Mouse (Mus musculus): ENCODE results near the gene Mmp14.

Gene Mmp14

DNA sequence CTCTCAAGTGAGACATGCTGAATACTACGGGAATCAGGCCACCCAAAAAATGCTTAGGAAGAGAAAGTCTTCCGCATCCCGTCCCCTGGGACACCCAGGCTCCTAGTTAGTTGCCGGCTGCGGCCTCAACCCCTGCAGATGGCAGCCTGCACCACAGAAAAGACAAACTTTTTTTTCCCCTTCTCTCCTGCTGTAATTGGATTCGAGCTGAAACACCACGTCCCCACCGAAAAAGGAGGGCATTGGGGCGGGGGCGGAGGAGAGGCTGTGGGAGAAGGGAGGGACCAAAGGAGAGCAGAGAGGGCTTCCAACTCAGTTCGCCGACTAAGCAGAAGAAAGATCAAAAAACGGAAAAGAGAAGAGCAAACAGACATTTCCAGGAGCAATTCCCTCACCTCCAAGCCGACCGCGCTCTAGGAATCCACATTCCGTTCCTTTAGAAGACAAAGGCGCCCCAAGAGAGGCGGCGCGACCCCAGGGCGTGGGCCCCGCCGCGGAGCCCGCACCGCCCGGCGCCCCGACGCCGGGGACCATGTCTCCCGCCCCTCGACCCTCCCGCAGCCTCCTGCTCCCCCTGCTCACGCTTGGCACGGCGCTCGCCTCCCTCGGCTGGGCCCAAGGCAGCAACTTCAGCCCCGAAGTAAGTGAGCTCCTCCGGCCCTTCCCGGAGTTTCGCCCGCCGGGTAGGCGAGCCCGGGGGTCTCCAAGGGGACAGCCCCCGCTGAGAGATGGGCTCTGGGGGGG, at the start of gene Mmp14:
Gene Mmp14, plus strand, starts transcription at position 279 of the 744 bp plus-strand sequence.
- DNase-seq (ENCODE audit: low read depth, low spot score) = no peak

DNA sequence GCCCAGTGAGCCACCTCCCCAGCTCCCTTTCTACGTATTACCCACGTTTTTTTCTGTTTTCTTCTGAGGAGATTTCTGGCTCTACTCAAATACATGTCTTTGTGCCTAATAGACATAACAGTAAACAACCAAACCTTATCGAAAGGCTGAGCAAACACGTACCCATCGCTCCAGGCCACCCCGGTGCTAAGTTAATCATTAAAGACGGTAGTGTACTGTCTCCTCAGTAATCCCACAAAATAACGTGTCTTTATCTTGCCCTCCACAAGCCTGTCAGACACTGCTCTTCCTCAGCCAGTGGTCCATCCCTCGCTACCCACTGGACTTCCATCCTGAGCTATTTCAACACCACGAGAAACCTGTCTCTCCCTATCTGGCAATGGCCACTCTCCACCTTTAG, 49.6 kb upstream of the Mmp14 start:
- DNase-seq (ENCODE audit: low read depth, low spot score) = no peak

DNA sequence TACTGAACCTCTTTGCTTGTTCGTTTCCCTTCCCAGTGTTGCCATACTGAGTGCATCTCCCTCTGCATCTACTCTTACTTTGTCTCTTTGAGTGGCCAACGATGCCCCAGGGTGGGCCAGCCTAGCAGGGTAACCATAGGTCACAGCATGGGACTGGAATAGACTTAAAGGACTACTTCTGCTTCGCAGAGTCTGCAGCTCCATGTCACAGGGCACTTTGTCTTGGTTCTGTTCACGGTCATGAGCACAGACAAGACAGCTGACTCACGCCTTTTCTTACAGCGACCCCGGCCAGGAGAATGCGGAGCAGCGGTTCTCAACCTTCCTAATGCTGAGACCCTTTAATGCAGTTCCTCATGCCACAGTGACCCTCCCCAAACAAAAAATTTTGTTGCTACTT, 48.8 kb upstream of the Mmp14 start:
- DNase-seq (ENCODE audit: low read depth, low spot score) = peak; percentile 29

DNA sequence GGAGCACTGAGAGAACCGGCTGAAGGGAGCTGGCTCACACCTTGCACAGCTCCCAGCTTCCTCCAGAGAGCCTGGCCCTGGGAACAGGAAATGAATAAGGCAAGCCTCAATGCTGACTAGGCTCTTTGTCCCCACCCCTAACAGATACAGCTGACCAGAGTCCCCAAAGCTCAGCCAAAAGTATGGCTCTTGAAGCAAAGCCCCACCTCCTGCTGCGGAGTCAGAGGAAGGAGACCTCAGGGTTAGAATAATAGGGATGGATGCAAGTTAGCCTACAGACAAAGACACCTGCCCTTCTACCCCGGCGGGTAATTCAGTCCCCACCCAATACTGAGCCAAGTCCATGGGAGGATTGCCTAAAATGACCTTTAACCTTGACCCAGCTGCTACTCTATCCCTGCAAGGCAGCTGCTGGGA, 48.0 kb upstream of the Mmp14 start:
- DNase-seq (ENCODE audit: low read depth, low spot score) = peak; percentile 94

DNA sequence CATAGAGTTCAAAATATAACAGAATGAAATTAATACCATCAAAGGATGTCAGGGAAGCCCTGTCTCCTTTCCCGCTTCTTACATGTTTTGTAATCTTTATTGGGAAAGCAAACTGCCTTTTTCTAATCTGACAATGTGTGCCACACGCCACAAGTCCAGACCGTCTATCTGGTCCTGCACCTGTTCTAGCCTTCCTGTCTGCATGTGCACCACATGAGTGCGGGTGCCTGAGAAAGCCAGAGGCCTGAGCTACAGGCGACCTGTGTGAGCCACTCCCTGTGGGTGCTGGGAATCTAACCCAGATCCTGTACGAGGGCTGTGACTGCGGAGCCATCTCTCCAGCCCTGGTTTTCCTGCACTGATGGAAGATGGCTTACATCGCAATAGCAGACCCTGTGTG, 47.0 kb upstream of the Mmp14 start:
- peak; percentile 32 for DNase-seq (ENCODE audit: low read depth, low spot score)

DNA sequence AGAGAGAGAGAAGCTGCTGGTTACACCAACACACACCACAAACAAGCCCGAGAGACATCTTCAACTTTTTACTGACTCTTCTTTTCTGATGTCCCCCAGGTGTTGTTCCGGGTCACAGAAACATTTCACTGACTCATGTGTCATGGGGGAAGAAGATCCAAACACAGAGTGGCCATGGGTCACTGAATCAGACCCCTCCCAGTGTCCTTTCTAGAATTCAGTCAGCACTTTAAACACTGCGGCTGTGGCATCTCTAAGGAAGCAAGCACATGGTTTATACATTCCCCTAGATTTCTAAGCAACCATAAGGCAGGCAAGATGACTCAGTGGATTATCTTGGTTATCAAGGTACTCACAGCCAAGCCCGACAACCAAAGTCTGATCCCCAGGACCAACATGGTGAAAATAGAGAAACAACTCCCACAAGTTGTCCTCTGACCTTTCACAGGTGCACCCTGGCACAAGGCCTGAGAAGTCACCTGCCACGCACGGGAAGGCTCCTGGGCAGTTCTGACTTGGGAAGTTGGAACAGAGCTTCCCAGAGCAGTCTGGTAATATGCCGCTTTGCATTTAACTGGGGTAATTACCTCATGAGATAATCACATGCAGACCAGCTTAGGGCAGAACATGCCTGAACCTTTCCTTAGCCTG, 45.3 kb upstream of the Mmp14 start:
- no peak for DNase-seq (ENCODE audit: low read depth, low spot score)

DNA sequence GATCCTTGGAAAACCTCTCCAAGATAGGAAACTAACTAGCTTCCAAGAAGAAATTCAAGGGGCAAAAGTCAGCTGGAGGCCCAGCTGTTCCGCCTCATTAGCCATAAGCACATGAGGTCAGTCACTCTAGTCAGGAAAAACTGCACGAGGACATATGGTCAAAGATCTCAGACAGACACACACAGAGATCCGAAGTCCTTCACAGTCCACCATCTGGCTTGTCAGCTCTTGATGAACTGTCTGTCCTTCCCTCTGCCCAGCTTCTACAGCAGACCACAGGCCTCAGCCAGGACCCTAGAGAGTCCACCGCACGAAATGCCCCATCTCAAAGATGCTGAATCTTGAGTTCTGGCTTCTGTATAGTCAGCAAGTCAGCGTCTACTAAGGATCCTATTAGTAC, 43.9 kb upstream of the Mmp14 start:
- no peak for DNase-seq (ENCODE audit: low read depth, low spot score)

DNA sequence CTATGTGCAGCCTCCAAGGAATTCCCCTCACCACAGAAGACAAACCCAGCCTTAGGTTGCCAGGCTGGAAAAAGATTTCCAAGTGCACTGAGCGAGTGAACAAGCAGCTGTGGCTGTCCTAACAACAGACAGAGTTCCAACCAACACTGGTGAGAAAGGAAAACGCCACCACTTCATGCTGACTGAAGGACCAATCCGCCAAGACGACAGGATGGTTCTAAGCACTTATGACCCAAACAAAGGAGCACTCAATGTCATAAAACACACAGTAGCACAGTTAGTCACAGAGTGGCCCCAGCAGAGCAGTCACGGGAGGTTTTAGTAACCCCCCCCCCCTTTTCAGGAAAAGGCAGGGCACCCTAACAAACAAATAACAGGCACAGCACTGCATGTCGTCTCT, 40.6 kb upstream of the Mmp14 start:
- DNase-seq (ENCODE audit: low read depth, low spot score) = no peak

DNA sequence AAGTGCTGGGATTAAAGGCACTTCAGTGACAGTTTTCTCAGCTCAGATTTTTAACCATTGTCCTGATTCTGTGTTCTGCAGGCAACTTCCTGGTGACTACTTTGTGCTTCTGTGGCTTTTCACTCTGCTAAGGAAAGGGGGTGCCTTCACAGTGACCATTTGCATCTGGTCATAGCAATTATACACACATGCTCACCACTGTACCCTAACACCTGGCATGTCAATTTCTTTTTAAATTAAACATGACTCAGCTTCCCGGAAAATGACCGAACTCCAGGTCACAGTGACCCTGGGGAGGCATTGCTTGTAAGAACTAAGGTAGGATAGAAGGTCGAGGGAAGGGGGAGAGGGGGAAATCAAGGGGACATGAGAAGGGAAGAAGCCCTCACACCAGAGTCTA, 37.6 kb upstream of the Mmp14 start:
- no peak for DNase-seq (ENCODE audit: low read depth, low spot score)

DNA sequence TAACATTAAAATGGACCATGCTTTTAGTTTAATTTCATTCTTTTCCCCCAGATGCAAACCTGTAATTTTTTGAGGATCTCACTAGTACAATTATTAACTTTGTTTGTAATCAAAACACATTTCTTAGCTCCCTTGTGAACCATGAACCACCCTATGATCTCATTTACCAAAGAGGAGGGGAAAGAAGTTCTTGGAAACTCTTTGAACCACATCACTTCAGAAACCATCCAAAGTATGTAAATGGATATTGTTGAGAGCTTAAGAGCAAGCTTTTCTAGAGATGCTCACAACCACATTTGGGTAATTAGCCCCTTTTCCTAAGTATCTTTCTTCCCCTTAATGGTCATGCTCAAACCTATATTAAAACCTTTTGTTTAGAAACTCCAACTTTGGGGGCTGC, 37.1 kb upstream of the Mmp14 start:
- no peak for DNase-seq (ENCODE audit: low read depth, low spot score)

DNA sequence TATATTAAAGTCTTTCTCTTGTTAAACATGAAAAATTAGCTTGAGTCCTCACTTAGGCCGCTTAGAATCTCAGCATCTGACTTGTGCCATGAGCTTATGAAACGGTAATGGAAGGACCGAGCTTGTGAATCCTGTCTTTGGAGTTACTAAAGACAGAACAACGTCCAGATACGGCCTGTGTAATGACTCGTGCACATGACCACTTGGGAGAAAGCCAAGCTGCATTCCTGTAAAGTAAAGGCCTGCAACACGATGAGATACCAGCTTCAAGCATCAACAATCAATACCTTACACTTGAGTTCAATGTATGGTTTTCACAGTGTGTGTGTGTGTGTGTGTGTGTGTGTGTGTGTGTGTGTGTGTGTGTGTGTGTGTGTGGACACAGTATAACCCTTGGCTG, 34.7 kb upstream of the Mmp14 start:
- no peak for DNase-seq (ENCODE audit: low read depth, low spot score)

GRCm38 (mm10) chr14:54397872-54398527, 33.4 kb upstream of the Mmp14 start:
- no peak for DNase-seq (ENCODE audit: low read depth, low spot score)

DNA sequence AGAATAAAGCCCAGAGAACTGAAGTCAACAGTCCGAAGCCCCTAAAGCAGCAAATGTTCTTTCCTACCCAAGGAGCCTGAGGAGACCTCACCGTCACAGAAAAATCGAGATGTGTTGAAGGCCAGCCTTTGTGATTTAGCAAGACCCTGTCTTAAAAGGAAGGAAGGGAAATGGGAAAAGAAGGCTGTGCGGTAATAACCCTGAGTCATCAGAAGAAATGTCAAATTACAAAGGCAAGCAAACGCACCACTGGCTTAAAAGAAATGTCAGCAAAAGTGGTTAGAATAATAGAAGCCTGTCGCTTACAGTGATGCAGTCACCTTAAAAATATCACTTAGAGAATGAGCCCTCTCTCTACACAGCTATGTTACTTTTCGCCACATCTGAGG, 32.9 kb upstream of the Mmp14 start:
- no peak for DNase-seq (ENCODE audit: low read depth, low spot score)

DNA sequence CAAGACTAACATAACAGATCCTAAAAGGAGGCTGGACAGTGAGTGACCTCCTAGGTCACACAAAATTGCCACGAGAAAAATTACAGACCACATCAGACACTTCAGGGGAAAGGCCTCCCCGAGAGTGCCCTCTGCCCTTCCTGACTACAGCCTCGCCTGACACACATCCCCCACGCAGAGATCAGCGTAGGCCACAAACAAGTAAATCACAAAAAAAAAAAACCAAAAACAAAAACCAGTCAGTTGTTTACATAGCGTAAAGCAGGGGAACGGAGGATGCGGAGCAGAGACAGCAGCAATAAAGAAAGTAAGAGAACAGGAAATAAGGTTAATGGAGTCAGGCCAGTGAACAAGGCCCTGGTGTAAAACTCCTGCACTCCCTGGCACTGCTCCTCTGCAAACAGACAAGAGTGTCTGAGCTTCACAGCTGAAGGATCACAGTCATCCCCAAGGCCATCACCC, 32.5 kb upstream of the Mmp14 start:
- DNase-seq (ENCODE audit: low read depth, low spot score) = no peak

- no peak for DNase-seq (ENCODE audit: low read depth, low spot score)
These were observed 29.7 kb upstream of the Mmp14 start for GRCm38 (mm10) chr14:54401723-54402122.

DNA sequence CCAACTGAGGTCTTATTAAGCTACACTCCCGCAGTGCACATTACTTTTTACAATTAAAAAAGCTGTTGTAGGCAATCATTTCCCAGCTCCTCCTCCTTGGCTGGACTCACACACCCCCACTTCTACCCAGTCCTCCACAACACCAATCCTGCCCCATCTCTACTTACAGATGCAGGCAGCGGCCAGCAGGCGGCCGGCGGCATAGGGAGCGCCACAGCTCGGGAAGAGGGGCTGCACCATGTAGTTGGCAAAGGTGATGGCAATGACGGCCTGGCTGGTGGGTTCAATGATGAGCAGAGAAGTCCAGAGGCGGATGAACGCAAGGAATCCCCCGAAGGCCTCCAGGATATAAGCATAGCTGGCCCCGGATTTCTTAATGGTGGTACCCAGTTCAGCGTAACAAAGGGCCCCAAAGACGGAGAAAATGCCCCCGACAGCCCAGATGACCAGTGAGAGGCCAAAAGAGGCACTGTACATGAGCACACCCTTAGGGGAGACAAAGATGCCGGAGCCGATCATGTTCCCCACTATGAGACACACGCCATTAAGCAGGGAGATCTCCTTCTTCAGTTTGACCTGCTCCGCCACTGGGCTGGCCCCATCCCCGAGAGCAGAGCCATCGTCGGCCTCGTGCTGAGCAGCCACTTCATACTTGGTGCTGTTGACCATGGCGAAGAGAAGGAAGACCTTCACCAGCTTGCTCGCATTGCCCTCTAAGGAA, 22.9 kb upstream of the Mmp14 start:
- peak; percentile 51 for DNase-seq (ENCODE audit: low read depth, low spot score)

DNA sequence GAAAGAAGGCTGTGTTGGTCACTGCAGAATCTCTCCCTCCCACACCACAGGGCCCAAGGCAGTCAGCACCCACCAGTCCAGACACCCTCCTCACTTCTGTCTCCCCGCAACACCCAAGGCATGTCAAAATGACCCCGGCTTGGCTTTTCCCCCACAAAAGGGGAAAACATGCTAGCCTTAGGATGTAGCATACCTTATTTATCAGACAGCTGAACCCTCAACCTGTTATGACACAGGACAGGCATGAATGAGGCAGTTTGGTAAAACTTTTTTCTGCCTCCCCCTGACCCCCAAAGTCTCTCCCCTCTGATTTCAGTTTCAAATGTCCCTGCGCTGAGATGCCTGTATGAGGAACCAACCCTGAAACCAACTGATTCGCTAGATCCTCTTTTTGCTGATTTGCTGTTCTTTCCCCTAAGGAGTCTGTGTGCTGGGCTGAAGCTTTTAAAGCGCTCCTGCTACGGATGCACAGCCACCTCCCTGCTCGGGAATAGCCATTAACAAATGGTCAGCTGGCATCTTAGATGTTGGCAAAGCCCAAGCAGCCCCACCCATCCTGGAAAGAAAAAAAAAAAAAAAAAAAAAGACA, 22.3 kb upstream of the Mmp14 start:
- DNase-seq (ENCODE audit: low read depth, low spot score) = no peak

DNA sequence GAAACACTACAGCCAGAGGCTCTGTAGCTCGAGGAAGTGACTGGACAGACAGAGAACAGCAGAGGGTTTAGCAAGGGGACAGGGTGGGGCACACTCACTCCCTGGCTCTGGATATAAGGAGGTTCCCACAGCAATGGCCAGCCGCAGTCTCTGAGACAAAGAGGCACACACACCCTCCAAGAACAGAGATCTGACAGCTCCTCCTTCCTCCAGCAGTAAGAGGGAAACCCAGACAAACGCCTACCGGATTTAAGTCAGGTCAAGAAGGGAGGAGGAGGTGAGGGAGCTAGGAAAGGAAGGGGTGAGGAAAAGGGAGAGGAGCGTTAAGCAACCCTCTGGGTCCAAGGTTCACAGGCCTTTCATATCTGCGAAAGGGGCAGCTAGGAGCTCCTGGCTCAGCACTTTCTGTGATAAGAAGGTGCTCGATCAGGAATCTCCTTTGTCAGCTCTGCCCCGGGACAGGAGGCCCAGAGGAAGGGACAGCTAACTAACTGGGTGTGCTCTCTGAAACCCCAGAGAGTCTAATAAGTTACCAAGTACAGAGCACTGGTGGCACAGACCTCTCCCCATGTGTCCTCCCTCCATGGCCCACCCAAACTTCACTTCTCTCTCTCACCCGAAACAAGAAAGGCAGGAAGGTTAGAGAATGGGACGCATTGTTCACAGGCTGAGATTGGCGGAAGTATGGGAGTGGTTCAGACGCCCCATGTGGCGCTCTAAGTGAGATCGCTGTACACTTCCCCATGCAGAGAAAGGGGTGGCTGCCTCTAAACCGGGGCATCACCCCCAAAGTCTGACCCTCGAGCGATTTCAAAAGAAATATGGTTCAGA, 21.2 kb upstream of the Mmp14 start:
- peak; percentile 54 for DNase-seq (ENCODE audit: low read depth, low spot score)

DNA sequence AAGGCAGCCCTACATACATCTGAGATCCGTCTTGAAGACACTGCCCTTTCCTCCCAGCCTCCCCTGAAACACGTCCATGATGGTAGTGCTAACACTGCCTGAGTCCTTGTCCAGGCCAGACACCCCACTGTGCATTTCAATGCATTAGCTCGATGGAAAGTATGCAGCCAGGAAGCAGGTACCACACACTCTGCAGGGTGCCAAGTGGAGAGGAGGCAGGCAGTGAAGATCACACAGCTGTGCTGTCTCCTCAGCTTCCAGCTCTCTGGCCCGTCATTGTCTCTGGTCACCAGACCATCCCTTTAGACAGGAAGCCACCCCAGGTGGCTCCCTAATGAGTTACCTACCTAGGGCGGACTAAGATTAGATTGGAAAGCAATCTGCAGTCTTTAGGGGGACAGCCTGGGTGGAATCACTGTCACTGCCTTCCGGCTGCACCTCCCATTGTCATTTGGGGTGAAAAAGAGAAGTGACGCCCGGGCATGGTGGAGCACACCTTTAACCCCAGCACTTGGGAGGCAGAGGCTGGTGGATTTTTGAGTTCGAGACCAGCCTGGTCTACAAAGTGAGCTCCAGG, 19.3 kb upstream of the Mmp14 start:
- peak; percentile 97 for DNase-seq (ENCODE audit: low read depth, low spot score)

DNA sequence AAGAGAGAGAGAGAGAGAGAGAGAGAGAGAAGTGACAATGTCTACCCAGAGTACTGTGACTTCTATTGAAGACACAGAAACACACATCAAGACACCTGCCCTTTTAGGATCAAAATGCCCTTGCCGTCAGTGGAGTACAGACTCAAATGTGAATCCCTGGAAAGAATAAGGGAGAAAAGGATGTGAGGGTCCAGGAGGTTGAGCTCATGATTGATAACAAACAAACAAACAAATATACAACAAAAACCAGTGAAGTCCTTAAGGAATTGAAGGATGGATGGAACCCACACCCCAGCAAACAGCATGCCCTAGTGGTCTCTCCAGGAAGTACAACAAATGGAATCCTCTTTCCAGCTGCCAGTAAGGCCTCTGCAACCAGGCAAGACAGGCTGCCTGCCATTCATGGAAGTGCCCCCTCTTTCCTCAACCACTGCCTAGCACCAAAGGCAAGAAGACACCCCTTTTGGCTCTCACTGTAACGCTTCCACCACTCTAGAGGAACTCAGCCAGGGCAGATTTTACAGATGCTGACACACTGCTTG, 18.7 kb upstream of the Mmp14 start:
- peak; percentile 78 for DNase-seq (ENCODE audit: low read depth, low spot score)
